Mouse (Mus musculus): ENCODE results near the gene Twistnb.

Twistnb gene

DNA sequence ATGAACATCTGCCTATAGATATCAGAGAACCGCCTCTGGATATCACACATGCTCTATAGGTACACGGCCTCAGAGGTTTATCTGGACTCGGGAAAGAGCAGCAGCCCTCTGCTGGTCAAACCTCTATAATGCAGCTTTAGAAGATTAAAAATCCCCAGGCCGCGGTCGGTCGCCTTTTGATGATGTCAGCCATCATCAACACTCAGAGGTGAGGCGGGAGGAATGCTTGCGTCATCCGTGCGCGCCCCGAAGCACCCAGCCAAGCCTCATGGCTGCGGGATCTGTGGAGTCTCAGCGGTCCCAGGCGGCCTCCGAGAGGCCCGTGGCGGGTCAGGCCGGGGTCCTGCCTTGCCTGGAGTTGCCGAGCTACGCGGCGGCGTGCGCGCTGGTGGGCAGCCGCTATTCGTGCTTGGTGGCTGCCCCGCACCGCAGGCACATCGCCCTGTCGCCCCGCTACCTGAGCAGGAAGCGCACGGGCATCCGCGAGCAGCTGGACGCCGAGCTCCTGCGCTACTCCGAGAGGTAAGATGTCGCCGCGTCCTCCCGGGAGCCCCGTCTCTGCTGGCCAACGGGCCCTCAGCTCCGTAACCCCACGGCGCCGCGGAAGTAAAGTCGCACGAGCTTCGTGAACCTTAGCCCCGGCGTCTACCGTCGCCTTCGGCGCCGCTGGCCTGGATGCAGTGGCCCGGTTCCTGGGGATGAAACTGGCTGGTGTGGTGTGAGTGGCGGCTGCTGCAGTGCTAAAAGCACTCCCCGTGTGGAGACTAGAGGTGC, at the start of gene Twistnb:
Twistnb (plus strand) TSS at position 249 of the 774 bp plus-strand sequence.
- DNase-seq, result peak; percentile 95

DNA sequence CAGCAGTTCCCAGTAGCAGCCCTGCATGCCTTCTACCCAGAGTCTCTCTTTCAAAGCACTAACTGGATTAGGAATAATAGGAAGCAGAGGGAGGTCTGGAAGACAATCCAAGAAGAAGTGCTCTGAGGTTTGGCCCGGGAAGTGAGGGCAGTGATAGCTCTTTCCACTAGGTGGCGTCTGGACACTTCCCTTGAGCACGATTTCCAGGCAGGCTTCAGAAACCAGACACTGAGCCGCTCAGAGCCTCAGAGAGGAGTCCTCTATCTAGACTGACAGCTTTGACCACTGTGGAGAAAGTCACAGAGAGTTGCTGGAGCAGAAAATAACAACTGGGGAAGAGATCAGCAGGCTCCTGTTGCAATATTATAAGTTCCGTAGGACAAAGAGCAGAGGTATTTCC, 40.6 kb upstream of the Twistnb start:
- DNase-seq, result peak; percentile 42

DNA sequence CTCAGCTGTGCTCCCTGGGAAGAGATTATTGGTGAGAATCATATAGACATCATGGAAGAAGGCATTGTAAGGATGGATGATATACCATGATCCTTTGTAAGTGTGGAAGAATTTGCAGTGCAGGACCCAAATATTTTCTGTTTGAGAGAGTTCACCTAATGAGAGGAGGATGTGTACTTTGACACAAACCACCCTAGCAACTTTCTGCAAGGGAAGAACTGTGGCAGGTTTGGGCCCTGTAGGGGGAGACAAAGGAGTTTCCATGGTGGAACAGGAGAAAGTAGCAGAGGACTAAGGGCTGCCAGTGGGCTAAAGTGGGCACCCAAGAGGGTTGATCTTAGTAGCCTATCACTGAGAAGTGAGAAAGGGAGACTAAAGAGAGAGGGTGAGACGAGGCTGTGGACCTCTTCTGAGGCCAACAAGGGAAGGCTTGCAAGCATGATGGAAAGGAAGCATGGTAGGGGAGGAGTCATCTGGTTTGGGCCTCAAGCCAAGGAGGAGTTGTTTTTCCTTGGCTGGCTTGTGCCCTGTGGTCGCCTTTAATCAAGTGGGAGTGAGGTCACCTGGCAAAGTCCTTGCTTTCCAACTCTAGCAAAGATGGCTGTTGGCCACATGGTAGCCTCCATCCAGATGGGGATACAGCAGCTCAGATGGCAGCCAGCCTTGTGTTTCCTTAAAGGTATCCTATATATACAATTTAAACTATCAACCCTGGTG, 38.4 kb upstream of the Twistnb start:
- DNase-seq, result no peak

DNA sequence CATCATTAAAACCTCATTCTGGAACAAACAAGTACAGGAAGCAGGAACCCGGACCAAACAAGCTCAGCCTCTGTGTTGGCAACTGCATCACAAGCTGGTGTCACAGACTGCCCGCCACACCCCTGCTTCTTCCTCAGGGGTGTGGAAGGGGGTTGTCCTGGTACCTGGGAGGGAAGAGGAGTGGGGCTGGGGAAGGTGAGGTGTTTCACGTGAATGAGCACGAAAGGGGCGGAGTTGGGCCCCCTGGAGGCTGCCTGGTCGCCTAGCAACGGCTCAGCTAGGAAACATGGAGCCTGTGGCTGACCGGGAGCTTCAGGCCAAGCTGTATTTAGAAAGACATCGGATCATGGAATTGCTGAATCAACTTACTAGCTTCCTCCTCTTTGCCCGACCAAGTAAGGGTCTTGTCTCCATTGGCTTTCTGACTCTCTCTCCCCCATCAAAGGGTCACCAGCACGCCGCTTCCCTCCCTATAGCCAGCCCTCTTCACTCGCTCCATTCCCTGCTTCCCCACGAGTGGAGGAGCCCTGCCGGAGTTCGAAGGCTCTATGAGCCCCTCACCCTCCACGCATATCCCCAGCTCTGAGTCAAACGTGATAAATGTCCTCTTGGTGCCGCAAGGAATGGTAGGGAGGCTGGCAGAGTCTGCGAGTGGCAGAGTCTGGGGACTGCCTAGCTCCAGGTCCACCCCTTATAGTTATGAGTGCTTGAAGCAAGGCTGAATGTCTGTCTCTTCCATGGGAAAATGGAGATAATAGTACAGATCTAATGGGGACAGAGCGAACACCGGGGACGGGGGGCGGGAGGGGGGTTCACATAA, 34.4 kb upstream of the Twistnb start, which contains the start of gene Efcab10:
Efcab10 (plus strand) TSS at position 51 of the 820 bp plus-strand sequence.
- peak; percentile 21 for DNase-seq

DNA sequence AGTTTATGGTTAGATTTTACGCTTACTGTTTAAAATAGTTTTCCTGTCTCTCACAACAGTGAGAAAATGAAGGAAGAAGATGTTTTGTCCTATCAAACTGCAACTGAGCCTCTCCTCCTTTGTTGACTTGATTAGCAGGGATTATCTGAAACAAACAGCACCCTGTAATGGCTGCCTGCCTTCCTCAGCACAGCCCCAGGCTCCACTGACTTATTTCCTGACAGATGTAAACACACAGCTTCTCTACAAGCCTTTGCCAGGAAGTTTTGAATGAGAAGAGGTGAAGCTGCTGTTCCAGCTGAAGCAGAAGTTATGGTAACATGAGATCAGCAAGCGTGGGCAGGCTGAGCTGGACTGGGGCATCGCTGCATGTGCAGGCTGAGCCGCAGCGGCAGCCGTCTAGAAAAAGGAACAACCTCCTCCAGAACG, 26.2 kb upstream of the Twistnb start:
- no peak for DNase-seq

DNA sequence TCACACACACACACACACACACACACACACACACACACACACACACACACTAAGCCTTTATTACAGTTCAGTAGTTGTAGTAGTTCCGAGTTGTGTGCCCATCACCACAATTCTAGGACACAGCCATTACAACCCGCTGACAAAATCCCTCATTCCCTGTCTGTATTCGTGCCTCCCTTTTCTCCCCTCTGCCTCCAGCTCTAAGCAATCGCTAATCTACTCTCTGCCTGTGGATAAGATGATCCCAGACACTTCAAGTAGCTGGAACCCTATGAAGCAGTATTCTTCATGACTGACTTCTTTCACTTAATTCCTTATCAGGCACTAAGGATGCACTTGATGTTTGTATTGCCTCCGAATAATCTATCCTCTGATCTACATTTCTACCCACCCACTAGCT, 24.4 kb upstream of the Twistnb start:
- no peak for DNase-seq

DNA sequence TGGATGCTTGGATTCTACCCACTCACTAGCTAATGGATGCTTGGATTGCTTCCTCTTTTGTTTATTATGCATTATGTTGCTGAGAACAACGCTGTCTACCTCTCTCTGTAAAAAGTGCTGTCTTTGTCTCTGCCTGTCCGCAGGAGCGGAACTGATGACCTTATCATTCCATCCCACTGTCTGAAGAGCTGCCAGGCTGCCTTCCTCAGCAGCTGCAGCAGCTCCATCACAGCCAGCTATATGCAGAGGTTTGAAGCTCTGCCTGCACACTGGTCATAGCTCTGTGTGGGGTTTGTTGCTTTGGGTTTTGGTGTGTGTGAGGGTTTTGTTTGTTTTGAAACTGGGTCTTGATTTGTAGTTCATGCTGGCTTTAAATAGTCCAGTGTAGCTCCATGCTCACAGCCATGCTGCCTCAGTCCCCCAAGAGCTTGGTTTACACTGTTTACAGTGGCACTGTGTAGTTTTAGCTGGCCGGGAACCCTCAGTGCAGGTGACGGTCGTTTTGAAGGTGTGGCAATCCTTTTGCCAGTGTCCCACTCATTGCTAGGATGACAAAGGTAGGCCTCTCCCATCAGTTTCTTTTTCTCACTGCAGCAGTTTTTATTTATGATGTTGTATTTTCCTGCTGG, 23.9 kb upstream of the Twistnb start:
- DNase-seq, result no peak

DNA sequence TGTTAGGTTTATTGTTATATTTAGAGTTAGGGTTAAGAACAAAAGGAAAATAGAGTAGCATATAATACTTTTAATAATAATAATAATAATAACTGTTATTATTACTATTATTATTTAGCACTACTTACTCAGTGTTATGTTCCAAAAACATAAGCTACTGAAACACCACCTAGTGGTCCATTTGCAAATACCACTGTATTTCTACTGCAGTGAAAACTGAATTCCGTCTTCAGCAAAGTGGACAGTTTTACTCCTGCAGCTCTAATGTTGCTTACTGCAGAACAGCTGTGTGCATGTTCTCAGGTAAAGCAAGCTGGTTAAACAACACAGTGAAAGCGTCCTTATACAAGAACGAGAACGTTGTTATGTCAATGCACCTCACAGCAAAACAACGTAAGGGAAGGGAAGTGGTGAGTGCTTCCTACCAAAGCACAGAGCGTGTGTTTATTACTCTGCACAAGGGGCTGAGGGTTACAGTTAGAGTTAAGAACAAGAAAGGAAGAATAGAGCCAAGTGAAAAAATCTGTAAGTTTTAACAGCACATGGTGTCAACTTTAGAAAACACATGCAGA, 17.8 kb upstream of the Twistnb start:
- no peak for DNase-seq

DNA sequence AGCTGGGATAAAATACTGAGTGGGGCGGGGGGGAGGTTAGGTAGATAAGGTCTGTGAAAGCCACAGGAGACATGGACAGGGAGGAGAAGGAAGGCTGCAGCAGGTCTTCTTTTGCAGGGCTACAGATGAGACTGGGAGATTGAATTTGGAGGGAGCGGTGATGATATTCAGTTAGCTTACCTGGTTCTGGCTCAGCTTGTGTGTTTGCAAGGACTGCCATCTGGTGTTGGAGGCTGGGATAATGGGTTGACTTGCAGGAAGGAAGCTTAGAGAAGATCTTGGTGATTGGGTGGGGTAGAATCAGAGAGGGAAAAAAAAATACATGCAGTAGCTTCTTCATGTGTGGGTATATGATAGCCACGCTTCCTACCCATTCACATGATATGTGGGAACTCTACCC, 5.1 kb upstream of the Twistnb start:
- DNase-seq, result peak; percentile 14

DNA sequence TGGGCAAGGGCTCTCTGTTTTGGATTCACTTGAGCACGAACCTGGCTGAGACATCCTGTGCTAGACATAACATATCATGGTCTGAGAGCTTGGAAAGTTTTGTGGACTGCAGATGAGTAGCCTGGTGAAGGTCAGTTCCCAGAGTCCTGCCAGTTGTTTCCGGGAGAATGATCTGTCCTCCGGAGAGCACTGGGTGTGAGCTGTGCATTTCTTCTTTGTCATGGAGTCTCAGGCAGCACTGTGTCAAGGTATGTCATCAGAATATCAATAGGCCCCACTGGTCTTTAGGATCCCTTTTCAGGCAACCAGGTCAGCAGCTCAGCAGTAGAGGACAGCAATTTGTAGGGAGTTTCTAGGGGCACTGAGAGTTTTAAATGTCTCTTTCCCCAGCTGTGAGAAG, 2.1 kb upstream of the Twistnb start:
- DNase-seq, result no peak

DNA sequence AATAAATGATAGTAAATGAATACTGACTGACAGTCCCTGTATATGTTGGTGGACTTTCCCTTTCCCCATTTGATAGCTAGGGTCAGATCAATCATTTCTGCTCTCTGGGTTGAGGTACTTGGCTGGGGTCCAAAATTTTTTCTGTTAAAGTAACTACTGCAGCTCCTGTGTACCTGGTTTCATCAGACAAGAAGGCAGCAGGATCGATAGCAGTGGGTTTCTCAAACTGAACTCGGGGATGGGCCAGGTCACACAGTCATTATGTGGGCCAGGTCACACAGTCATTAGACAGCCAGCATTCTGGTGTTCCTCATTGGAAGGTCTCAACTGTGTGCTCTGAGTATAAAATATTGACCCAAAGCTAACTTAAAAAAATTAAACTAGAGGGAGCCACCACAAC, 1.7 kb upstream of the Twistnb start:
- DNase-seq, result no peak

DNA sequence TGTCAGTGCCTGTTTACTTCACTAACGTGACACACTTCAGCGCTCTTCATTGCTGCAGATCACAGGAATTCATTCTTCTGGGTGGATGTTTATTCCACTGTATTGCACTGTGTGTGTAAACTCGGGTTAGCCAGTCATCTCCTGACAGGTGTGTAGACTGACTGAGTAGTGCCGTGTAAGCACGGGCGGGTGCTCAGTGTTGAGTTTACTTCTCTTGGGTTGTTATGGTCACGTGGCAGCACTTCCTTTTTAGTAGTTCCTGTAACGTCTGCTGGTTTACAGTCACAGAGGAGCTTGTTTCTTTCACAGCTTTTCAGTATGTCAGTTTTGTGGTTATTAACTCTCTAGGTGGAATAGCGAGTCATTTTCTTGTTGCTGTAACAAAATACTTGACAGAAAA, 4.4 kb downstream of the Twistnb start:
- DNase-seq, result no peak

DNA sequence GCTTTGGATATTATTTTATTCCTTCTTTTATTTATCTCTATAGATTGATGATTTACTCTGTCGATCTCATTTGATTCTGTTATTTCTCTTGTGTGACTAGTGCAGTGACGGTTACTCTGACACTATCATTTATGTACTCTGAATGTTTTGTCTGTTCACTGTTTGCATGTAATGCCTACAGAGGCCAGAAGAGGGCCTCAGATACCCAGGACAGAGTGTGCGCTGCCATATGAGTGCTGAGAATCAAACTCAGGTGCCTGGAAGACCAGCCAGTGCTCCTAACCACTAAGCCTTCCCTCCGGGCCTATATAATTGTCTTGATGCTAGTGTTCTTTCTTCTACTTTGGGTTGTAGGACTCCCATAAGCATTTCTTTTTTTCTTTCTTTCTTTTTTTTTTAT, 5.3 kb downstream of the Twistnb start:
- DNase-seq, result no peak

DNA sequence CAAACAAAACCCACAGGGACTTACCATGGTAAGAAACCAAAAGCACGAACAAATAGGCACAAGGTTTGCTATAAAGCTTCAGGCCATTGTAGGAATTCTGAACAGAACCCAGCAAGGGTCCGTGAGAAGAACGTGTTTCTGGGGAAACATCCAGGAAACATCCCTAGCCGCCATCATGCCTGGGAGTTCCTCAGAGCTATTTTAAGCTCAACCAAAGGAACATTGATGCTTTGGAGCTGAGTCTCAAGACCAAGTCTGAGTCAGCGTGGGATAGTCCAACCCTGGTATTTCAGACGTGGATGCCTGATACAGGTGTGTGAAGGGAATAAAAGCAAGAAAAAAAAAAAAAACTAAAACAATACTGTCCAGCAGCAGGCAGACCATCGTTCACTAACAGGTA, 26.0 kb downstream of the Twistnb start:
- no peak for DNase-seq

DNA sequence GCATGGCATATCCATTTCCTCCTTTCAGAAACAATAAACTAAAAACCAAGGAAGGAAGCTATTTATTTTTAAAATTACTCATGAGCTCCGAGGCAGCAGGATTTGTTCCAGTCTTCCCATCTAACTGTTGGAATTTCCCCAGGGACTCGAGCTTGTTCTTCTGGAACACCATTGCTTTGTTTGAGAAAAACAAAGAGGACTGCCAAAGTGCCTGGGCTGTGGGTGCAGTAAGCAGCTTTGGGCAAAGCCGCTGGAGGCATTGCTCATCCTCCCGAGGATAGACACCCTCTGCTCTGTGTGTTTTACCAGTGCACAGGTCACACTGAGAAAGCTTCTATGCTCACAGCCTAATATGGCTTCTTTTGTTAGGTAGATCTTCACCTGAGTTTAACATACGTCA, 26.8 kb downstream of the Twistnb start:
- DNase-seq, result peak; percentile 21

DNA sequence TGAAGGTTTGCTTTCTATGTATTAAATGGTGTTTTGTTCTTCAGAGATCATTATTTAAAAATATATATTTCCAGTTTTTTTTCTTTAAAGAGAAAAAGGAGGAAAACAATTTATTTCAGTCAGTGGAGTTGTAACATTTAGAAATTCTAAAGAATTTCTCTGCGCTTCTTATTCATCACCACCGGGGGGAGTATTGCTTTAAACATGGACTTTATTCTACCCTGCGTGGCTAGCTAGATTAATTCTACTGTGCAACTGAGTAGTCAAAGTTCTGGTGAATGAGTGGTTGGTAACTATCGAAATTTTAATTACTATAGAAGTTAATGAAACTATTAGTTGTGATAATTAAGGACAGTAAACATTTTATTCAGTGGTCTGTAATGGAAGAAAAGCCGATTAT, 51.5 kb downstream of the Twistnb start:
- DNase-seq, result no peak

DNA sequence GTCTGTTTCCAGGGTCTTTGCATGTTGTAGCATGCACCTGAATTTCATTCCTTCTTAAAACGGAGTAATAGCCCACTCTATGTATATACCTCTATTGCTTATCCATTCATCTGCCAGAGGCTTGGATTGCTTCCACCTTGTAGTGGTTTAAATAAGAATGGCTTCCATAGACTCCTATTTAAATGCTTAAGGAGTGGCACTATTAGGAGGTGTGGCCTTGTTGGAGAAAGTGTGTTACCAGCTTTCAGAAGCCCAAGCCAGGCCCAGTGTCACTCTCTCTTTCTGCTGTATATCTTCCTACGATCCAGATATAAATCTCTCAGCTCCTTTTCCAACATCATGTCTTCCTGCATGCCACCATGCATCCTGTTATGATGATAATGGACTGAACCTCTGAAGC, 53.5 kb downstream of the Twistnb start:
- no peak for DNase-seq
